Comparison of ENCODE assay signal across 12 mouse cellular contexts in genomic region chr10:81500032-81500431, GRCm38 (mm10). TPM values are rescaled to one million over a fixed set of nuclear protein-coding genes. Genes with fewer than 3 reads are reported as not detected.
DNase-seq lines count a peak whose midpoint lies in the region; ATAC-seq and TF ChIP-seq lines count a peak whose summit lies in the region.
"Had no signal": no experiment of that assay in that cellular context is flagged by ENCODE, and none has a peak within 500 bp of the region (broad histone marks: within the 10 kb centered on the region; RNA-seq: fewer than 3 reads in every experiment).

Gene S1pr4 (minus strand): TSS chr10:81500132.

- no peak within 1 kb of the TSS for H3K9ac ChIP-seq in hindbrain, embryonic 14.5 days
- H3K9ac ChIP-seq in intestine, postnatal 0 days (ENCODE audit: low read depth, low read length) = no peak within 1 kb of the TSS
- H3K9ac ChIP-seq: midbrain, embryonic 15.5 days had no signal

- H3K4me1 ChIP-seq in hindbrain, embryonic 10.5 days (replicated peaks) = peaks cover 35% of the 10 kb centered on the region
- peaks cover 11% of the 10 kb centered on the region for H3K4me1 ChIP-seq in hindbrain, embryonic 14.5 days (replicated peaks; ENCODE audit: control insufficient read depth, insufficient read depth, low read length)
- peaks cover 16% of the 10 kb centered on the region for H3K4me1 ChIP-seq in spleen, adult 2 months (ENCODE audit: control insufficient read depth, insufficient read depth, insufficient read length)
- H3K4me1 ChIP-seq in intestine, postnatal 0 days (replicated peaks; ENCODE audit: control insufficient read depth, insufficient read depth, low read length) = peaks cover 13% of the 10 kb centered on the region
- H3K4me1 ChIP-seq in small intestine, adult 2 months (ENCODE audit: control insufficient read depth, insufficient read depth, insufficient read length, low read length) = peaks cover 9% of the 10 kb centered on the region

- DNase-seq in hindbrain, embryonic 10.5 days (ENCODE audit: low spot score) = no peak
- no peak for DNase-seq in hindbrain, embryonic 14.5 days (ENCODE audit: low spot score)
- DNase-seq in spleen, adult 2 months (ENCODE audit: low read depth in 1 of 2, low spot score in 2 of 2) = no peak
- DNase-seq in spleen, adult 18-20 months = no peak
- DNase-seq in cerebellum, adult 11-12 months = no peak
- DNase-seq in urinary bladder, postnatal 25 days (ENCODE audit: low spot score) = no peak
- DNase-seq: adrenal gland, postnatal 10 days; layer of hippocampus, postnatal 36 days; right cerebral cortex, adult 18-20 months had no signal

- ATAC-seq in hindbrain, embryonic 14.5 days (ENCODE audit: low FRiP score) = no peak
- ATAC-seq in intestine, postnatal 0 days = no peak
- ATAC-seq: midbrain, embryonic 15.5 days had no signal

- WGBS in hindbrain, embryonic 10.5 days = 80% methylated on average over 3 of the region's 3 CpGs
- WGBS in hindbrain, embryonic 14.5 days = 79% methylated on average over 3 of the region's 3 CpGs
- WGBS in spleen, adult 2 months = 53% methylated on average over 3 of the region's 3 CpGs
- 93% methylated on average over 2 of the region's 3 CpGs for WGBS in intestine, postnatal 0 days
- 77% methylated on average over 3 of the region's 3 CpGs for WGBS in small intestine, adult 2 months

- TF ChIP-seq POLR2A in spleen, adult 2 months (IDR thresholded peaks at IDR 0.05; ENCODE audit: low read depth, low read length) = no peak
- no peak for TF ChIP-seq POLR2A in small intestine, adult 2 months (IDR thresholded peaks at IDR 0.05; ENCODE audit: low read depth, low read length)

- peaks cover 12% of the 10 kb centered on the region for H3K27me3 ChIP-seq in hindbrain, embryonic 10.5 days (ENCODE audit: insufficient read depth, poor library complexity, severe bottlenecking)
- peaks cover 9% of the 10 kb centered on the region; the same call in 1 of the 2 replicates for H3K27me3 ChIP-seq in hindbrain, embryonic 14.5 days (ENCODE audit: control insufficient read depth, insufficient read depth, low read length)
- no peaks in the 10 kb centered on the region for H3K27me3 ChIP-seq in spleen, adult 2 months (ENCODE audit: control insufficient read depth, insufficient read depth, low read length)
- H3K27me3 ChIP-seq in intestine, postnatal 0 days (replicated peaks; ENCODE audit: control insufficient read depth, insufficient read depth, low read length) = 0 out of 2 replicates have a peak, but pooled peaks cover 9% of the 10 kb centered on the region
- no peaks in the 10 kb centered on the region for H3K27me3 ChIP-seq in small intestine, adult 2 months (ENCODE audit: control insufficient read depth, insufficient read depth, low read length)

- no peaks in the 10 kb centered on the region for H3K36me3 ChIP-seq in hindbrain, embryonic 10.5 days
- H3K36me3 ChIP-seq in hindbrain, embryonic 14.5 days (replicated peaks; ENCODE audit: control insufficient read depth, insufficient read depth) = no peaks in the 10 kb centered on the region
- no peaks in the 10 kb centered on the region for H3K36me3 ChIP-seq in spleen, adult 2 months (ENCODE audit: control insufficient read depth, insufficient read depth, low read length)
- no peaks in the 10 kb centered on the region for H3K36me3 ChIP-seq in intestine, postnatal 0 days (ENCODE audit: control insufficient read depth, insufficient read depth)
- H3K36me3 ChIP-seq in small intestine, adult 2 months (ENCODE audit: control insufficient read depth, insufficient read depth, low read length) = no peaks in the 10 kb centered on the region
- H3K36me3 ChIP-seq: midbrain, embryonic 15.5 days had no signal

- no peaks in the 10 kb centered on the region for H3K9me3 ChIP-seq in hindbrain, embryonic 10.5 days
- H3K9me3 ChIP-seq in hindbrain, embryonic 14.5 days (ENCODE audit: control insufficient read depth, low read length) = no peaks in the 10 kb centered on the region
- no peaks in the 10 kb centered on the region for H3K9me3 ChIP-seq in intestine, postnatal 0 days (ENCODE audit: control insufficient read depth)
- H3K9me3 ChIP-seq: midbrain, embryonic 15.5 days had no signal

- 0 out of 2 replicates have a peak within 1 kb of the TSS, but pooled peaks have one; percentile 7 for H3K4me3 ChIP-seq in hindbrain, embryonic 10.5 days
- H3K4me3 ChIP-seq in hindbrain, embryonic 14.5 days (replicated peaks; ENCODE audit: low read length) = no peak within 1 kb of the TSS
- peak within 1 kb of the TSS; percentile 85 for H3K4me3 ChIP-seq in spleen, adult 2 months (ENCODE audit: extremely low read depth, insufficient read depth, insufficient read length)
- H3K4me3 ChIP-seq in intestine, postnatal 0 days (ENCODE audit: low read depth, low read length) = no peak within 1 kb of the TSS
- peak within 1 kb of the TSS; percentile 63 for H3K4me3 ChIP-seq in small intestine, adult 2 months (ENCODE audit: low read depth, low read length)
- H3K4me3 ChIP-seq: midbrain, embryonic 15.5 days had no signal

- H3K4me2 ChIP-seq in hindbrain, embryonic 14.5 days (replicated peaks) = no peak within 1 kb of the TSS
- 0 out of 2 replicates have a peak within 1 kb of the TSS, but pooled peaks have one; percentile 13 for H3K4me2 ChIP-seq in intestine, postnatal 0 days (replicated peaks; ENCODE audit: low read depth)
- H3K4me2 ChIP-seq: midbrain, embryonic 15.5 days had no signal

- TF ChIP-seq CTCF in spleen, adult 2 months (IDR thresholded peaks at IDR 0.05; ENCODE audit: extremely low read depth, insufficient read depth, insufficient read length, insufficient replicate concordance) = no peak
- no peak for TF ChIP-seq CTCF in intestine, postnatal 0 days (IDR thresholded peaks at IDR 0.05; ENCODE audit: low read depth)
- TF ChIP-seq CTCF in small intestine, adult 2 months (IDR thresholded peaks at IDR 0.05; ENCODE audit: extremely low read depth, insufficient read length, insufficient replicate concordance, low read depth, low read length) = no peak

- peak within 1 kb of the TSS; percentile 41; the same call in 1 of the 2 replicates for H3K27ac ChIP-seq in hindbrain, embryonic 10.5 days
- no peak within 1 kb of the TSS for H3K27ac ChIP-seq in hindbrain, embryonic 14.5 days
- H3K27ac ChIP-seq in spleen, adult 2 months (ENCODE audit: insufficient read depth, low read length) = peak within 1 kb of the TSS; percentile 99
- no peak within 1 kb of the TSS for H3K27ac ChIP-seq in intestine, postnatal 0 days (ENCODE audit: low read depth, low read length)
- H3K27ac ChIP-seq in small intestine, adult 2 months (ENCODE audit: insufficient read depth, low read depth, low read length) = peak within 1 kb of the TSS; percentile 61
- H3K27ac ChIP-seq: midbrain, embryonic 15.5 days had no signal

RNA-seq across cellular contexts. Expression of gene S1pr4, which starts in this region (rescaled TPM):
- 0.39 and 0.42 TPM in 2 replicates for polyA plus RNA-seq in hindbrain, embryonic 10.5 days (2016; fragmentation: Nextera tagmentation; extraction: Ambion mirVana)
- 0.70 and 0.81 TPM in 2 replicates for polyA plus RNA-seq in hindbrain, embryonic 14.5 days (2014; fragmentation: Nextera tagmentation; extraction: Ambion mirVana)
- polyA plus RNA-seq in spleen, adult 2 months (2012; rRNA removed) = 127 and 168 TPM in 2 replicates
- polyA plus RNA-seq in intestine, postnatal 0 days (2015; fragmentation: Nextera tagmentation; extraction: Ambion mirVana) = 0.50 and 0.74 TPM in 2 replicates
- 4.0 and 5.6 TPM in 2 replicates for polyA plus RNA-seq in small intestine, adult 2 months (2012; rRNA removed)

Comparison
In these comparisons a context has a peak if more than half of its experiments do, and no peak if none do; other contexts are left out.
1. RNA of gene S1pr4 (polyA plus RNA-seq): 127 to 168 TPM in spleen, adult 2 months; 4.0 to 5.6 TPM in small intestine, adult 2 months, 0.50 to 0.74 TPM in intestine, postnatal 0 days, 0.70 to 0.81 TPM in hindbrain, embryonic 14.5 days and 0.39 to 0.42 TPM in hindbrain, embryonic 10.5 days; every median in the first group is over 10 times any median in the second.
2. H3K27ac ChIP-seq: peak in hindbrain, embryonic 10.5 days (single experiment), spleen, adult 2 months (single experiment) and small intestine, adult 2 months (single experiment); none in hindbrain, embryonic 14.5 days (single experiment) and intestine, postnatal 0 days (single experiment).
3. H3K4me3 ChIP-seq: peak in hindbrain, embryonic 10.5 days (single experiment), spleen, adult 2 months (single experiment) and small intestine, adult 2 months (single experiment); none in hindbrain, embryonic 14.5 days (single experiment) and intestine, postnatal 0 days (single experiment).